Mouse (Mus musculus) heart, adult 2 months (tissue): ENCODE measurements around the gene Pnp2.

Experiments used
- CTCF ChIP-seq: fragments of 200-600 bp; IDR thresholded peaks from 2 replicates; pipeline ENCODE4 v1.8.1; 2022; ENCODE audit warnings: antibody characterized with exemption, mild to moderate bottlenecking, moderate library complexity
- EP300 ChIP-seq: fragments of 200-500 bp; IDR thresholded peaks from 2 replicates; pipeline ENCODE4 v1.6.1; 2011; ENCODE audit warnings: low read depth, low read length, control low read depth; ENCODE audit not compliant: insufficient read depth
- POLR2A ChIP-seq: fragments of 200-500 bp; IDR thresholded peaks from 2 replicates; pipeline ENCODE4 v1.6.1; 2011; ENCODE audit warnings: mild to moderate bottlenecking, low read depth, low read length, control low read depth; ENCODE audit not compliant: insufficient read depth

GRCm38 (mm10) chr14:50930754-50931492 is 24.9 kb upstream of the Pnp2 start, which contains the start of the genes Pip4p1 and Pnp:
- TF ChIP-seq EP300, result peak; percentile 67; the same call in 1 of the 2 replicates
- TF ChIP-seq CTCF, result 0 out of 2 replicates have a peak, but pooled peaks have one; percentile 6
- TF ChIP-seq POLR2A, result peak; percentile 65
